Mouse (Mus musculus) neural tube, embryonic 10.5 days (tissue): ENCODE data around the gene Ppt1.

Experiments
- DNase-seq: peaks from one replicate; pipeline ENCODE4 v3.0.0-alpha.2; 2017; ENCODE audit warnings: low spot score; ENCODE audit errors: extremely low spot score

Gene Ppt1

GRCm38 (mm10) chr4:122905359-122905758 is 69.3 kb downstream of the Ppt1 start:
- DNase-seq: no peak
